Mouse (Mus musculus): Measurements from ENCODE around the gene Lmntd1. TPM values are rescaled to one million over a fixed set of nuclear protein-coding genes. Genes with fewer than 3 reads are reported as not detected.

Lmntd1 gene
- total RNA-seq, 1 experiment from 2014 or later, result 0.78 TPM

- no peak for DNase-seq
Measured at GRCm38 (mm10) chr6:145379175-145379574, 234.9 kb downstream of the Lmntd1 start.

DNA sequence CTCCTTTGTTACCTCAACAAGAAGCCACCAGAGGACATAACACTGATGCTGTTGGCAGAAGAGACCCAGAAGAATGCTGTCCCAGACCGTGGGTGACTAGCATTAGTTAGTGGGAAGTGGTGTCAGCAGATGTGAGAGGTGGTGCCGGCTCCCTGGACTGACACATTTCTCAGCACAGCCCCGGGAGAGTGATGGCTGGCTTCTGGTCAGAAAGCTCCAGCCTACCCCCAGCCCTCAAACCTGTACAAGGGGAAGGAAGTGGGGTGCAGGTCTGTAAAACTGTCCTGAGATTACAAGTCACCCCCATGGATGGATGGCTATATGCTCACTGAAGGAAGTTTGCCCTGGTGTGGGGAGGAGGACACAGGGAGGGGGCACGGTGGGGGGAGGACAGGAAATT lies 235.4 kb downstream of the Lmntd1 start:
- no peak for DNase-seq

GRCm38 (mm10) chr6:145374372-145374771 lies 239.7 kb downstream of the Lmntd1 start:
- no peak for DNase-seq

GRCm38 (mm10) chr6:145373712-145374221 lies 240.4 kb downstream of the Lmntd1 start:
- peak; percentile 54 for DNase-seq

DNA sequence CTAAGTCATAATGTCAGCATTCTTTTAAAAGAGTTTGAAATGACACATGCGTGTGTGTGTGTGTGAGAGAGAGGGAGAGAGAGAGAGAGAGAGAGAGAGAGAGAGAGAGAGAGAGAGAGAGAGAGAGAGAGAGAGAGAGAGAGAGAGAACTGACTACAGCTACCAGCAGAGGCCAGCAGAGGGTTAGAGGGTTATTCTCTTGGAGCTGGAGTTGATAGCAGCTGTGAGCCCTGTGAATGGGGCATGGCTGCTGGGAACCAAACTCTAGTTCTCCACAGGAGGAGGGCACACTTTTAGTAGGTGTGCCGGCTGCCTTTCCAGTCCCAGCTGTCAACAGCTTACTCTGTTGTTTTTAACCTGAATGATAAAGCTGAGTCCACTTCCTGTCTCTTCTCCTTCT lies 242.1 kb downstream of the Lmntd1 start:
- no peak for DNase-seq

GRCm38 (mm10) chr6:145371586-145371985 lies 242.5 kb downstream of the Lmntd1 start:
- DNase-seq, result no peak

GRCm38 (mm10) chr6:145370302-145370701 lies 243.8 kb downstream of the Lmntd1 start:
- DNase-seq, result no peak

GRCm38 (mm10) chr6:145369290-145369689 lies 244.8 kb downstream of the Lmntd1 start:
- DNase-seq, result no peak

GRCm38 (mm10) chr6:145366488-145366887 lies 247.6 kb downstream of the Lmntd1 start:
- DNase-seq, result peak; percentile 24

DNA sequence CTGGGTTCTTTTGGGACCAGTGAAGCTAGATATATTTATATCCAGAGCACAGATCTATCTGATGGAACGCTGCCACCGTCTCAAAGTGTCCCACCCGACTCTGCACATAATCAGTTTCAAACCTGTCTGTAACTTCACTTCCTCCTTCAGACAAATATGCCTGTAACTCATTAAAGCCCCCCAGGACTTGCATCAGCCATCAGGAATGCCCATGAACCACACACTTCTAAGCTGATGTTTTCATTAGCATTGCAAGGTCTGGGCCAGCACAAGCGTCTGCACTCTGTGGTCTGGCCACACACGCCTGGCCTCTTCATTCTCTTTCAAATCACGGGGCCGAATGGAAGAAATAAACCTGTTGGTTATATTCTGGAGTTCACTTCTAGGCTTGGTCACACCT lies 250.4 kb downstream of the Lmntd1 start:
- DNase-seq, result no peak

GRCm38 (mm10) chr6:145361109-145361694 lies 252.9 kb downstream of the Lmntd1 start:
- DNase-seq, result no peak

- peak; percentile 79 for DNase-seq
Measured at GRCm38 (mm10) chr6:145359470-145360430, 254.4 kb downstream of the Lmntd1 start.

GRCm38 (mm10) chr6:145358001-145358400 lies 256.1 kb downstream of the Lmntd1 start:
- no peak for DNase-seq

DNA sequence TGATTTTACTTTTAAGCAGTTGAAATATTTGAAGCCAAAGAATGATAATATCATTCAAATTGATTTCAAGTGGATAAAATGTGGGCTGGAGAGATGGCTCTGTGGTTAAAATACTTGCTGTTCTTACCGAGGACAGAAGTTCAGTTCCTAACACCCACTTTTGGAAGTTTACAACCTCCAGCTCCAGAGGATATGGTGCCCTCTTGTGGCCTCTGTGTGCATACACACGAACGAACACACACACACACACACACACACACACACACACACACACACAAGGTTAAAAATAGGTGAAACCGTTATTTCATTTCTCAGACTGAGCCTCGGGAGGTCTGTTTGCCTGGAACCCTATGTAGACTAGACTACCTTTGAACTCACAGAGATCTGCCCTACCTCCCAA lies 260.3 kb downstream of the Lmntd1 start:
- DNase-seq, result no peak

DNA sequence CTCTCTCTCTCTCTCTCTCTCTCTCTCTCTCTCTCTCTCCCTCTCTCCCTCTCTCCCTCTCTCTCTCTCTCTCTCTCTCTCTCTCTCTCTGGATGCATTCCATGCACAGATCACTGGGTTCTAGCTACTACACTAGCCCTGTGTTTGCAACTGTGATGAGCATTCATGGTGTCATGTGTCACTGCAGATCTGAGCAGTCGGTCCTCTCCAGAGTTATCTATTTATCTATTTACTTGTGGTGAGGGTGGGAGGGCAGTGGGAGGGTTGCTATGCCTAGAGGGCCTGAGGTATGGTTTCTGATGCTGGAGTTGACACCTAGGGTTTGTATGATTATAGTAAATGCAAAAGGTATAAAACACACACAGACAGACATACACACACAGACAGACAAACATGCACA lies 261.4 kb downstream of the Lmntd1 start:
- no peak for DNase-seq

DNA sequence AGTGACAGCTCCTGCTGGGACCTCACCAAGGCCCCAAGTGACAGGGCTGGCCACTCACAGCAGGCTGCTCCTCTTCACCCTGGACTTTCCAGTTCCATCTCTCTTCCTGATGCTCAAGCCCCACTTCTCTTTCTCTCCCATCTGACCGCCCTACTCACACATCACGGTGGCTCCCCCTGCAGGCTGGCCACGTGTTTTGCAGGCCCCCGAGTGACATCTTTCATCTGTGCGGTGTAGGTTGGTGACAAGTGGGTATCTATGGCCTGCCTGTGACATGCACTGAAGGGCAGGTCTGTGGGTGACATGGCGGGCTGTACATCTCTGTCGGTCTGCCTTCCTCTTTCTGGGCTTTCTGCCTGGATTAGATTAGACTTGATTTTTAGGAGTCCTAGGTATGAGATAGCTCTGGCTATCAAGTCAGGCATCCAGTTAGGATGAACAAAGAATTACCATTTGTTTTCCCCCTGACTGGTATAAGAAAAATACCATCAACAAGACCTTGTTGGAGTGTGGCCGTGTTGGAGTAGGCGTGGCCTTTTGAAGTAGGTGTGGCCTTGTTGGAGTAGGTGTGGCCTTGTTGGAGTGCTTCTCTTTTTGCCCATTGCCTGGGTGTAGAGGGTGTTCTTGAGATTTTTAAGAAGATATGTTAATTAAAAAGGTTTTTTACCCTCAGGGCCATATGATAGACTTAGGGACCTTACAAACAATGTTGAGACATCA lies 265.8 kb downstream of the Lmntd1 start:
- peak; percentile 58 for DNase-seq

DNA sequence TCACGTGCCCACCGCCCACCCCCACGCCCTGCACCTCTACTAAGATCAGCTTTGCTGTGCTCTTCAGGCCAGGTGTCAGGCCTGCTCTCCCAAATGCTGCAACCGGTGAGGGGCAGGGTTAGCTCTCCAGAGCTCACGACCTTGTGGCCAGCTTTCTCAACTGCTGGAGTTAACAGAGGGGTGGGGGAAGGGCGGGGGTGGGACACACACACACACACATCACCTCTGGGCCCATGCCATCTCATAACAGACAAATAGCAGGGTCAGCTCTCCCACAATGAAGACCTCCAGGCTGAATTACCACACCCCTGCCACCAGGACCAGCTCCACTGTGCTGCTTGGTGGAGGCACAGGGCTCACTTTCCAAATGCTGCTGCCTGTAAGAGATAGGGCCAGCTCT lies 266.5 kb downstream of the Lmntd1 start:
- DNase-seq, result no peak

- peak; percentile 79 for DNase-seq
Measured at GRCm38 (mm10) chr6:145346789-145347557, 267.1 kb downstream of the Lmntd1 start.

GRCm38 (mm10) chr6:145346305-145346704 lies 267.8 kb downstream of the Lmntd1 start:
- no peak for DNase-seq

DNA sequence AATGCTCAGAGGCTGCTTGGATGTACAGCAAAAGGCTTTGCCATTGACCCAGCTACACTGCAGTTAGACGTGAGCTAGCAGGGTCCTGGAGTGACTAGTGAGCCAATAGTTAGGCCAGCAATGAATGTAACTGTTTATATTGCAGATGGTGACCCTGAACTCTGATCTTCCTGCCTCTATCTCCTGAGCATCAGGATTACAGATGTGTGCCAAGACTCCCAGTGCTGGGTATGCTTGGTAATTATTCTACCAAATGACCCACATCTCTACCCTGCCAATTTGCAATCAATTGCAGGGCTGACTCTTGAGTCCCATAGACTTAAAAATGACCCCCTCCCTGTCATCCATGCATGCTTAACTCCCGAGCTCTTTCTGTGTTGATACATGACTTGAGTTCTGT lies 269.4 kb downstream of the Lmntd1 start:
- no peak for DNase-seq

GRCm38 (mm10) chr6:145343457-145343856 lies 270.7 kb downstream of the Lmntd1 start:
- DNase-seq, result peak; percentile 52

DNA sequence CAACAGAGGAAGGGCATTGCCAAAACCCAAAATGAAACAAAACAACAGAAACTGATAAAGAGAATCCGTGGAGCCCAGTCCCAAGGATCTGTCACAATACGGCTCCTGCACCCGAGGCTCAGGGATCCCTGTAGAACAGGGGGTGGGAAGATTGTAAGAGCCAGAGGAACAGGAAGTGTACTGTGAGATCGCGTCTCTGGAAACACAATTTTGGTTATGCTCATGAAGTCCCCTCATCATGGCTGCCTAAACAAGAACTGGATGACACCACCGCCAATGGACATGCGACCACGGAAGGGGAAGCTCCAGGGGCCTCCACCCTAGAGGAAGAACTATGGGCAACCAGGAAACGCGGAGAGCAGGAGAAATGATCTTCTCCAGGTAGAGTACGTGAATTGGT lies 271.3 kb downstream of the Lmntd1 start:
- no peak for DNase-seq

Measured in adrenal gland, postnatal 14 days (tissue).